Mouse (Mus musculus) common myeloid progenitor, adult 5-6 weeks (primary cell): ENCODE measurements at regions not wholly inside any gene's neighbourhood (a gene's known extent, or its start where the extent isn't known, plus 50 kb on each side); places are given as distances from the start of the nearest gene placed in this dataset.

Source experiments
- ATAC-seq: replicated peaks from 2 replicates; pipeline ENCODE4 v1.8.0; 2016; ENCODE audit warnings: low read depth, mild to moderate bottlenecking, moderate TSS enrichment, inconsistent platforms; ENCODE audit not compliant: poor library complexity, severe bottlenecking

- no peak for ATAC-seq
Measured at GRCm38 (mm10) chr10:113034356-113034755, 105.6 kb upstream of the Atxn7l3b start.

GRCm38 (mm10) chr10:113032870-113033269 lies 104.1 kb upstream of the Atxn7l3b start:
- ATAC-seq, result no peak

GRCm38 (mm10) chr10:113027300-113027699 lies 98.5 kb upstream of the Atxn7l3b start:
- ATAC-seq, result peak; percentile 63; the same call in 1 of the 2 replicates

GRCm38 (mm10) chr10:113024633-113025032 lies 95.8 kb upstream of the Atxn7l3b start:
- ATAC-seq, result no peak

GRCm38 (mm10) chr10:113009124-113009523 lies 80.3 kb upstream of the Atxn7l3b start:
- ATAC-seq, result no peak

GRCm38 (mm10) chr10:112990720-112991119 lies 61.9 kb upstream of the Atxn7l3b start:
- no peak for ATAC-seq

GRCm38 (mm10) chr10:112982697-112983096 lies 53.9 kb upstream of the Atxn7l3b start:
- ATAC-seq, result no peak
